Mouse (Mus musculus): ENCODE data around the gene Rhbdf2. TPM values are rescaled to one million over a fixed set of nuclear protein-coding genes. Genes with fewer than 3 reads are reported as not detected.

Gene Rhbdf2
- polyA plus RNA-seq, 1 experiment from 2014 or later = 9.5 TPM

GRCm38 (mm10) chr11:116549273-116550038 lies 77.4 kb downstream of the Rhbdf2 start:
- Histone ChIP-seq H3K9me3 (replicated peaks) (no peaks in the 10 kb centered on the region), H3K9ac (no peak overlapping the region), H3K4me3 (replicated peaks) (no peak overlapping the region), H3K4me2 (no peak overlapping the region), H3K36me3 (peaks cover 37% of the 10 kb centered on the region), H3K27me3 (no peaks in the 10 kb centered on the region), H3K27ac (no peak overlapping the region), H3K4me1 (peaks cover 26% of the 10 kb centered on the region)
- 76% methylated on average over 11 of the region's 11 CpGs for WGBS
- ATAC-seq (replicated peaks; ENCODE audit: low FRiP score) = no peak

DNA sequence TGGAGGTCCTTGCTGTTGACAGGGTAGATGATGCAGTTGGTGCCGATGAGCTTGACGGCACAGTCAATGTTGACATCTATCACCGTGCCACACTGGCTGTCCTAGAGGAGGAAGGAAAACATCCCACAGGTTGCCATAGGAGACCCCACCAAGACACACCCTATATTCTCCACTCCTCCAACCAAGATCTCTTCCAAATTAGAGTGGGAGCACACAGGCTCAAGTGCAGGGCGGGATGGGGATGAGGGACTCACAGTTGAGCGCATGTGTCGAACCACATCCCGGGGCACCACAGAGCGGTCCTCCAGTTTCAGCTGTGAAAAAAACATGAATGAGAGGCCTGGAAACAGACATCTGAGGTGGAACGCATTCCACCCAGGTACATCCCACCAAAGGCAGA lies 78.0 kb downstream of the Rhbdf2 start:
- Histone ChIP-seq H3K9me3 (replicated peaks) (no peaks in the 10 kb centered on the region), H3K27me3 (no peaks in the 10 kb centered on the region), H3K4me1 (peaks cover 22% of the 10 kb centered on the region), H3K4me3 (replicated peaks) (no peak overlapping the region), H3K27ac (no peak overlapping the region), H3K36me3 (peaks cover 44% of the 10 kb centered on the region), H3K9ac (no peak overlapping the region), H3K4me2 (no peak overlapping the region)
- ATAC-seq (replicated peaks; ENCODE audit: low FRiP score) = no peak
- 93% methylated on average over 9 of the region's 9 CpGs for WGBS

Other genes starting within 250 kb of the Rhbdf2 start
- 12.4 and 12.5 TPM in 2 replicates for gene Rnf157, start 214.0 kb downstream of the Rhbdf2 start, polyA plus RNA-seq (2015; fragmentation: Nextera tagmentation; extraction: Ambion mirVana)
- gene Ubald2, start 192.9 kb downstream of the Rhbdf2 start, polyA plus RNA-seq (2015; fragmentation: Nextera tagmentation; extraction: Ambion mirVana) = 45.7 and 58.1 TPM in 2 replicates
- gene Qrich2, start 160.8 kb downstream of the Rhbdf2 start, polyA plus RNA-seq (2015; fragmentation: Nextera tagmentation; extraction: Ambion mirVana) = 0.14 and 0.30 TPM in 2 replicates
- 196 and 208 TPM in 2 replicates for gene Prpsap1, start 132.8 kb downstream of the Rhbdf2 start, polyA plus RNA-seq (2015; fragmentation: Nextera tagmentation; extraction: Ambion mirVana)
- gene Sphk1, start 96.1 kb downstream of the Rhbdf2 start, polyA plus RNA-seq (2015; fragmentation: Nextera tagmentation; extraction: Ambion mirVana) = 4.1 and 6.3 TPM in 2 replicates
- 7.3 and 7.4 TPM in 2 replicates for gene Ube2o, start 45.6 kb downstream of the Rhbdf2 start, polyA plus RNA-seq (2015; fragmentation: Nextera tagmentation; extraction: Ambion mirVana)
- not detected in 2 replicates for gene Aanat, start 40.6 kb downstream of the Rhbdf2 start, polyA plus RNA-seq (2015; fragmentation: Nextera tagmentation; extraction: Ambion mirVana)
- gene Prcd, start 26.5 kb upstream of the Rhbdf2 start, polyA plus RNA-seq (2015; fragmentation: Nextera tagmentation; extraction: Ambion mirVana) = 1.1 and 1.6 TPM in 2 replicates
- 13.7 and 16.0 TPM in 2 replicates for gene Cygb, start 27.3 kb upstream of the Rhbdf2 start, polyA plus RNA-seq (2015; fragmentation: Nextera tagmentation; extraction: Ambion mirVana)
- gene St6galnac1, start 148.5 kb upstream of the Rhbdf2 start, polyA plus RNA-seq (2015; fragmentation: Nextera tagmentation; extraction: Ambion mirVana) = not detected in 2 replicates
- 16.7 and 20.8 TPM in 2 replicates for gene Mxra7, start 201.0 kb upstream of the Rhbdf2 start, polyA plus RNA-seq (2015; fragmentation: Nextera tagmentation; extraction: Ambion mirVana)
- 51.5 and 60.6 TPM in 2 replicates for gene Mettl23, start 216.3 kb upstream of the Rhbdf2 start, polyA plus RNA-seq (2015; fragmentation: Nextera tagmentation; extraction: Ambion mirVana)
- gene Jmjd6, start 216.4 kb upstream of the Rhbdf2 start, polyA plus RNA-seq (2015; fragmentation: Nextera tagmentation; extraction: Ambion mirVana) = 72.6 and 75.5 TPM in 2 replicates
- 37.9 and 39.6 TPM in 2 replicates for gene Mfsd11, start 225.4 kb upstream of the Rhbdf2 start, polyA plus RNA-seq (2015; fragmentation: Nextera tagmentation; extraction: Ambion mirVana)
- 810 and 860 TPM in 2 replicates for gene Srsf2, start 226.1 kb upstream of the Rhbdf2 start, polyA plus RNA-seq (2015; fragmentation: Nextera tagmentation; extraction: Ambion mirVana)